Mouse (Mus musculus): Measurements from ENCODE around the gene Lmnb2. TPM values are rescaled to one million over a fixed set of nuclear protein-coding genes. Genes with fewer than 3 reads are reported as not detected.

Gene Lmnb2
- polyA plus RNA-seq, 1 experiment from 2014 or later, result 75.2 TPM

DNA sequence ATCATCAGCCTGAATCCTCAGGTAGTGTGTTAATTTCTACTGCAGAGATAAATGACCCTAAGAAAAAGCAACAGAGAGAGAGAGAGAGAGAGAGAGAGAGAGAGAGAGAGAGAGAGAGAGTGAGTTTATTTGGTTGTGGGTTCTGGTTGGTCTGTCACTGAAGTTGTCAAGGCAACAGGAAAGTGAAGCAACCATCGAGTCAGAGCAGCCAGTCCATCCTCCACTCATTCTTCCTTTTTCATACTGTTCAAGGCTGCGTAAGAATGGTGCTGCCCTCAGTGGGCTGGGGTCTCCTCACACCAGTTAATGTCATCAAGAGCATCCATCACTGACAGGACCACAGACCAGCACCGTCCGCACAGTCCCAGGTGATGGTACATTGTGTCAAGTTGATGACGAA is 26.2 kb upstream of the Lmnb2 start:
- no peak overlapping the region for H3K4me2 ChIP-seq
- no peaks in the 10 kb centered on the region for H3K9me3 ChIP-seq
- no peak for ATAC-seq (ENCODE audit: insufficient number of reproducible peaks, insufficient read depth, low FRiP score, low TSS enrichment, low read depth)
- H3K27me3 ChIP-seq, result peaks cover 3% of the 10 kb centered on the region; the same call in 1 of the 2 replicates
- WGBS, result 85% methylated on average over 5 of the region's 5 CpGs
- no peaks in the 10 kb centered on the region for H3K36me3 ChIP-seq
- H3K9ac ChIP-seq (replicated peaks), result no peak overlapping the region
- no peak overlapping the region for H3K27ac ChIP-seq
- H3K4me1 ChIP-seq (replicated peaks), result peaks cover 34% of the 10 kb centered on the region
- no peak overlapping the region for H3K4me3 ChIP-seq (replicated peaks)

DNA sequence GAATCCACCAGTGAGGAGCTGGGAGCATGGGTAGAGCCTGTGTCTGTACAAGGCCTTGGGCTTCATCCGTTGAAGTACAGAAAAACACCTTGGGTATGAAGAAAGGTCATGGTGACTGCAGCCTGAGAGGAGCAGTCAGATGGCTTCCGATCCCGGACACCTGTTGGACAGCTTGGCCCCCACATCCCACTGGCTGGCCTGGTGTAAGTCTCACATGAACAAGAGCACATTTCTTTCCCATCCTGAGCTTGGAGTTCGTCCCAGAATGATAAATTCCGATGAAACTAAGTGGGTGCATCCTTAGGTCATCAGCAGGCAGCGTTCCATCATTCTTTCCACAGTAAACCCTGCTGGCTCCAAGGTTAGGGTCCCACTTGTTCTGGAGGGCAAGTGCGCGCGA is 25.7 kb upstream of the Lmnb2 start:
- 83% methylated on average over 9 of the region's 9 CpGs for WGBS
- Histone ChIP-seq H3K4me3 (replicated peaks) (no peak overlapping the region), H3K36me3 (no peaks in the 10 kb centered on the region)

DNA sequence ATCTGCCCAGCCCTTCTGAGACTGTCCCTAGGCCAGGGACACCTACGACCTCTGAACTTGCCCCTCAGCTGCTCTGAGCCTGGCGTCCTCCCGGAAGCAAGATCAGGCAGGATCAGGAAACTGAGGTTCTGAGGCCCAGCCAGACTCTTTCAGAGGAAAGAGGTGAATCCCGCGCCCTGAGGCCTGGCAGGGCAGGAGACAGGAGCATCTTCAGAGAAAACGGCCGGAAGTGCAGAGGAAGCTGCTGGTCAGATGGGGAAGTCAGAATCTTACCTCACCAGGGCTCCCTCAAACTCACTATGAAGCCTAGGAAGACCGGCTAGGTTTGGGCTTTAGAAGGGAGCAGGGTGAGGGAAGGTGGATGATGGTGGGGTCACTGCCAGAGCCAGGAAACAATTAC is 24.9 kb upstream of the Lmnb2 start:
- H3K4me1 ChIP-seq (replicated peaks), result peaks cover 42% of the 10 kb centered on the region
- ATAC-seq (ENCODE audit: insufficient number of reproducible peaks, insufficient read depth, low FRiP score, low TSS enrichment, low read depth), result no peak
- WGBS, result 50% methylated on average over 8 of the region's 8 CpGs

More for the DNA sequence above, 25.7 kb upstream of the Lmnb2 start:
- peaks cover 6% of the 10 kb centered on the region; the same call in 1 of the 2 replicates for H3K27me3 ChIP-seq
- H3K9me3 ChIP-seq, result no peaks in the 10 kb centered on the region
- no peak for ATAC-seq (ENCODE audit: insufficient number of reproducible peaks, insufficient read depth, low FRiP score, low TSS enrichment, low read depth)
- peaks cover 39% of the 10 kb centered on the region for H3K4me1 ChIP-seq (replicated peaks)
- H3K9ac ChIP-seq (replicated peaks), result no peak overlapping the region
- no peak overlapping the region for H3K27ac ChIP-seq
- no peak overlapping the region for H3K4me2 ChIP-seq

DNA sequence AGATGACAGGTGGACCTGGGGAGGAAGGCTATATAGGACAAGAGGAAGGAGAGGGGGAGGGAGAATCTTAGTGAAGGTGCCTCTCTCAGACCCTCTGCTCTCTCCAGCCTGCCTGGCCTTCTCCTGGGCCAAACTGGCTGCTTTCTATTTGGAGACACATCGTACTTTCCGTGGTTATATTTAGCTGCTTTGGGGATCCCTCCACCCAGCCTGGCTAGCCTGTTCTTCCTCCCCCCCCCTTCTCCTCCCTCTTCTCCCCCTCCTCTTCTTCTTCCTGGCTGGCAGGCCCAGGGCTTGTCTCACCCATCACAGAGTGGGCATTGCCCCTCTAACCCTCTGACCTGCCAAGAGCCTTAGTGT is 22.9 kb upstream of the Lmnb2 start:
- WGBS, result 76% methylated on average over 2 of the region's 2 CpGs
- H3K9me3 ChIP-seq, result no peaks in the 10 kb centered on the region
- no peak overlapping the region for H3K9ac ChIP-seq (replicated peaks)
- H3K27ac ChIP-seq, result peak overlapping the region; percentile 9; the same call in 1 of the 2 replicates
- H3K4me2 ChIP-seq, result peak overlapping the region; percentile 75; the same call in 1 of the 2 replicates
- no peak for ATAC-seq (ENCODE audit: insufficient number of reproducible peaks, insufficient read depth, low FRiP score, low TSS enrichment, low read depth)
- H3K4me1 ChIP-seq (replicated peaks), result peaks cover 55% of the 10 kb centered on the region
- 0 out of 2 replicates have a peak, but pooled peaks cover 15% of the 10 kb centered on the region for H3K27me3 ChIP-seq
- H3K4me3 ChIP-seq (replicated peaks), result no peak overlapping the region
- no peaks in the 10 kb centered on the region for H3K36me3 ChIP-seq

More for the DNA sequence above, 24.9 kb upstream of the Lmnb2 start:
- peaks cover 6% of the 10 kb centered on the region; the same call in 1 of the 2 replicates for H3K27me3 ChIP-seq
- H3K4me3 ChIP-seq (replicated peaks), result no peak overlapping the region
- no peak overlapping the region for H3K4me2 ChIP-seq
- no peaks in the 10 kb centered on the region for H3K9me3 ChIP-seq
- H3K9ac ChIP-seq (replicated peaks), result no peak overlapping the region
- H3K27ac ChIP-seq, result no peak overlapping the region
- H3K36me3 ChIP-seq, result no peaks in the 10 kb centered on the region

DNA sequence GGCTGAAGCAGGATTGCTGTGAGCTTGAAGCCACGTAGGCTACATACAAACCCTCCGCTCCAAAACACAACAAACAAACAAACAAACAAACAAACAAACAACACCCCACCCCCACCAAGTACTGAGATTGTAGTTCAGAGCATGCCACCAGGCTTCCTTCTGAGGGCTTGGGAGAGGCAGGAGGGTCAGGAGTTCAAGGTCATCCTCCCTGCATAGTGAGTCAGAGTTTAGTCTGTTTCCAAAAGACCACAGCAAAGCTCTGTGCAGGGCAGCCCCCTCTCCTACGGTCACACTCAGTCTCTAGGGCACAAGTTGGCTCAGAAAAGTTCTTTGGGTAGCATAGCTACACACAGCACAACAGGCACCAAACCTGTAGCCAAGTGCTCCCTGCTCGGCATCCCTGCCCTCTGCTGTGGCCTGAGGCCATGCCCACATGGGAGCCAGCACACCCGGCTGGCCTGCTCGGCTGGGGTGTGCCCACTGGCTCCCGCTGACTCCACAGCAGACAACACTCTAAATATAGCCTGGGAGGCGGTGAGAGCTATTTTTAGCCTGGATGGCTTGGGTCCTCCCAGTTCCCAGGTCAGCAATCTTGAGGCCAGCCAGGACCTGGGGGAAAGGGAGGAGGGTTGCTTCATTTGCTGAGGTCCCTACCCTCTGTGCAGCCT is 22.4 kb upstream of the Lmnb2 start:
- Histone ChIP-seq H3K4me1 (replicated peaks) (peaks cover 60% of the 10 kb centered on the region), H3K9me3 (no peaks in the 10 kb centered on the region), H3K4me3 (replicated peaks) (peak overlapping the region; percentile 41; the same call in 1 of the 2 replicates), H3K27me3 (peaks cover 20% of the 10 kb centered on the region; the same call in 1 of the 2 replicates), H3K9ac (replicated peaks) (peak overlapping the region; percentile 45; the same call in 1 of the 2 replicates), H3K36me3 (no peaks in the 10 kb centered on the region), H3K27ac (peak overlapping the region; percentile 80), H3K4me2 (peak overlapping the region; percentile 75)
- WGBS, result 55% methylated on average over 8 of the region's 8 CpGs
- no peak for ATAC-seq (ENCODE audit: insufficient number of reproducible peaks, insufficient read depth, low FRiP score, low TSS enrichment, low read depth)

DNA sequence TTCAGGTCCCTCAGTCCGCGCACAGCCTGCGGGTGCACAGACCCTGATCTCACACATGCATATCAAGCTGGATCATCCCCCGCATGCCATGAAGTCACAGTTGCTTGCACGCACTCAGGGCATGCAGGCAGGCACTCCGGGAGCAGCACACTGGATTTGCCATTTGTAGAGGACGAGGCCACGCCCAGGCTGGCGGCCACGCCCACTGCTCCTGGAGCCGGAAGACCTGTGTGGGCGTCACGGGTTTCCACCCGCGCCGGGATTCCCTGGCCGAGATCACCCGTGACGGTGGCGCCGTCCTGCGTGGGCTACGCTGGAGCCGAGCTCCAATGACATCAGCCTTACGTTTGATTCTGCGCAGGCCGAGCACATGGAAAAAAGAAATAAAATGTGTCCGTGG is 21.6 kb upstream of the Lmnb2 start:
- H3K36me3 ChIP-seq, result no peaks in the 10 kb centered on the region
- no peaks in the 10 kb centered on the region for H3K9me3 ChIP-seq
- H3K4me3 ChIP-seq (replicated peaks), result peak overlapping the region; percentile 41
- peak overlapping the region; percentile 45; the same call in 1 of the 2 replicates for H3K9ac ChIP-seq (replicated peaks)
- peaks cover 65% of the 10 kb centered on the region for H3K4me1 ChIP-seq (replicated peaks)
- peak overlapping the region; percentile 75 for H3K4me2 ChIP-seq
- peak overlapping the region; percentile 80 for H3K27ac ChIP-seq
- 0 out of 2 replicates have a peak, but pooled peaks have one; percentile 7 for ATAC-seq (ENCODE audit: insufficient number of reproducible peaks, insufficient read depth, low FRiP score, low TSS enrichment, low read depth)
- H3K27me3 ChIP-seq, result peaks cover 25% of the 10 kb centered on the region
- WGBS, result 6% methylated on average over 28 of the region's 28 CpGs

DNA sequence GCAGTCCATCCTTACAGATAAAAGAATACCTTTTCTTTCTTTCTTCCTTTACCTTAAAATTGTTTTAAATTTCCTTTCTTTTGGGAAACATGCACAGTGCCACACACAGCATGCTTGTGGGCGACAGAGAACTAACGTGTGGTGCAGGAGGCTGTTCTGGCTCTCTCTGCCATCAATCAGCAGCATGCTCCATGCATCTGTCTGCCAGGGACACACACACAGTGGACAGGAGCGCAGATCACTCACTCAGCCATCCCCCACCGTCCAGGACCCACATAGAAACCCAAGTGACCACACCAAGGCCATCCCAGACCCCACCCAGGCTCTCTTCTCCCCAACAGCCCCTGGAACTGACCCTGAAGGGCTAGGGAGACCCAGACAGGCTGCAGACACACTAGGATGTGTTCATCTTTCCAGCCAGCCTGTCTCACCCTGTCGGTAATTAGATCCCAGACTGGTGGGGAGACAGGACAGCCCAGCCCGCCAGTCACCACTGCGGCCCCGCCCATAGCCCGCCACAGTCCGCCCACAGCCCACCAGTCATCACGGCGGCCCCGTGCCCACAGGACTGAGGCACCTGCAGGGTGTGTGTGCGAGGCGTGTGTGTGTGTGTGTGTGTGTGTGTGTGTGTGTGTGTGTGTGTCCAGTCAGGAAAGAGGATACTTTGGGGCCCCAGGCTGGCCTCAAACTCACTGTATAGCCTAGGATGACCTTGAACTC is 20.9 kb upstream of the Lmnb2 start:
- Histone ChIP-seq H3K4me2 (peak overlapping the region; percentile 75), H3K4me1 (replicated peaks) (peaks cover 67% of the 10 kb centered on the region), H3K36me3 (no peaks in the 10 kb centered on the region), H3K27me3 (peaks cover 32% of the 10 kb centered on the region), H3K9me3 (no peaks in the 10 kb centered on the region), H3K9ac (replicated peaks) (0 out of 2 replicates have a peak overlapping the region, but pooled peaks have one; percentile 45), H3K4me3 (replicated peaks) (peak overlapping the region; percentile 41), H3K27ac (peak overlapping the region; percentile 80)
- peak; percentile 26; the same call in 1 of the 2 replicates for ATAC-seq (ENCODE audit: insufficient number of reproducible peaks, insufficient read depth, low FRiP score, low TSS enrichment, low read depth)
- WGBS, result 9% methylated on average over 15 of the region's 15 CpGs

DNA sequence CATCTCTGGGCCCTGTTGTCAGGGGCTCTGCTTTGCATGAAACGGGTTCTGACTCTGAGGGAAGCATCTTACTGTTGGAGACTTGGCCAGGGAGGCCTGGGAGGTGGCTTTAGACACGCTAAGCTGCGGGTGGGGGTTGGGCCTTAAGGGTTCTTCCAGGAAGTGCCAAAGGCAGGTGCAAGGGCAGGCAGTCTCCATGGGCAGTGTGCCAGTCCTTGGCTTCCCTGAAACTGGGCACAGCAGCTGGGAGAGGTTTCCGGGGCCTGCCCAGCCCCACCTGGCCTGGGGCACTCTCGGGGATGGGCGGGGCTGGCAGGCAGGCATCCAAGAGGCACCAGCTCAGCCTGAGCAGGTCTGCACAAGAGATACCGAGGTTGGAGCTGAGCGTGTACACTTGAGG is 19.6 kb upstream of the Lmnb2 start:
- peak overlapping the region; percentile 95 for H3K27ac ChIP-seq
- no peak overlapping the region for H3K4me3 ChIP-seq (replicated peaks)
- H3K9me3 ChIP-seq, result no peaks in the 10 kb centered on the region
- H3K27me3 ChIP-seq, result peaks cover 43% of the 10 kb centered on the region
- 31% methylated on average over 8 of the region's 8 CpGs for WGBS
- H3K9ac ChIP-seq (replicated peaks), result 0 out of 2 replicates have a peak overlapping the region, but pooled peaks have one; percentile 1
- H3K4me2 ChIP-seq, result peak overlapping the region; percentile 19
- H3K36me3 ChIP-seq, result no peaks in the 10 kb centered on the region
- no peak for ATAC-seq (ENCODE audit: insufficient number of reproducible peaks, insufficient read depth, low FRiP score, low TSS enrichment, low read depth)
- H3K4me1 ChIP-seq (replicated peaks), result peaks cover 80% of the 10 kb centered on the region

DNA sequence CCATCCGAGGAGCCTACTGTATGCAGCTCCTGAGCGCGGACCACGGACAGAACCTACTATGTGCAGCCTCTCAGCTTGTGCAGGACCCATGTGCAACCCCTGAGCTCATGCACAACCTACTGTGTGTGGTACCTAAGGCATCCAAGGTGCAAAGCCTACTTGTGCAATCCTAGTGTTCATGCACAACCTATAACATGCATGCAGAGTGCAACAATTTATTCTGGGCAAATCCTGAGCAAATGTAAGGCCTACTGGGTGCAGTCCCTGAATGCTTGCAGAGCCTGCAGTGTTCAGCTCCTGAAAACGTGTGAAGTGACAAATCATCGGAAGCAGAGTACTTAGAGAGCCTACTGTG is 18.7 kb upstream of the Lmnb2 start:
- H3K4me2 ChIP-seq, result peak overlapping the region; percentile 72
- H3K9ac ChIP-seq (replicated peaks), result peak overlapping the region; percentile 50
- H3K9me3 ChIP-seq, result no peaks in the 10 kb centered on the region
- WGBS, result 10% methylated on average over 6 of the region's 6 CpGs
- ATAC-seq (ENCODE audit: insufficient number of reproducible peaks, insufficient read depth, low FRiP score, low TSS enrichment, low read depth), result no peak; the same call in 1 of the 2 replicates
- peak overlapping the region; percentile 95 for H3K27ac ChIP-seq
- H3K4me3 ChIP-seq (replicated peaks), result peak overlapping the region; percentile 43
- H3K4me1 ChIP-seq (replicated peaks), result peaks cover 89% of the 10 kb centered on the region
- H3K27me3 ChIP-seq, result peaks cover 51% of the 10 kb centered on the region
- no peaks in the 10 kb centered on the region for H3K36me3 ChIP-seq

DNA sequence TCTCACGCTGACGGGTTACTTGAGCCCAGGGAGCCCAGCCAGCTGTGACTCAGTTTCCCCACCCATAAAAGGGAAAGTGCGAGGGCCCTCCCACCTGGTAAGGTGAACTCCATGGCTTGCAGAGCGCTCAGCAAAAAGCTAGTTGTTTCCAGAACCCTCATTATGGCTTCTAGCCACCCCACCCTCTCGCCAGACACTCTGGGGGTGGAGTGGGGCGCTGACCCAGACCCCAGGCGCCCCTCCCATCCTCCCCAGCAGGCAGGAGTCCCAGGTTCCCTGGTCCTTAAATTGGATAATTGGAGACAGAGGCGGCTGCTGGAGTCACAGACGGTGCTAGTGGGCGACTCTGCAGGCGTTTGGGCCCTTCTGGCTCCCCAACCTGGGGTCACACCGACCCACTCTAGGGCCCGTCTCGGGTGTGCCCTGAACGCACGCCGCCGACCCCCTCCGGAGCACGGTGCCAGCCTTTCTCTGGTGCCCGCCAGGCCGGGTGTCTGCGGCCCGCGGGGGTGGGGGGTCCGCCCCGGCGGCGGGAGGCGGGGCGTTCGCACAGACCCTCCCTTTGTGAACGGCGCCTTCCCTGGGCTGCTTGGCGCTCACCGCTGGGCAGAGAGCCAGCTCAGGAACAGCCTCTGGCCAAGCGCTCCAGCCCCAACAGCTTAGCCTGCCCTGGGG is 18.2 kb upstream of the Lmnb2 start:
- peak; percentile 49 for ATAC-seq (ENCODE audit: insufficient number of reproducible peaks, insufficient read depth, low FRiP score, low TSS enrichment, low read depth)

DNA sequence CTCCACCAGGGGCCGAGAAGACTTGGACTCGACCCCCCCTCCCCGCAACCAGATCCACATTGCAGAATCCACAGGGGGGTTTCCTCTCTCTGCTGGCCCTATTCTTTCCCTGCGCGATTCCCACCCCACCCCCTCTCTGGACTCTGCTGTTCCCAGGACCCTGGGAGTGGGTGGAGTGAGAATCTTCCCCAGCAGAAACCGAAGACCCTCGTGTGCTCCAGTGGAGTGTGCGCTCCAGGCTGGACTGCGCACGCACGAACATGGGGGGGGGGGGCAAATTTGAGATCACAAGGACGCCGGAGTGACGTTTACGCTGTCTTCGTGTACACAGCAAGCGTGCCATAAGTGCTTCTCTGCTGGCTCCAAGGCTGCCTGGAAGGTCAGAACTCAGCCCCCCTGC is 17.7 kb upstream of the Lmnb2 start:
- 4% methylated on average over 17 of the region's 17 CpGs for WGBS
- peak overlapping the region; percentile 43 for H3K4me3 ChIP-seq (replicated peaks)
- peaks cover 92% of the 10 kb centered on the region for H3K4me1 ChIP-seq (replicated peaks)
- H3K9ac ChIP-seq (replicated peaks), result peak overlapping the region; percentile 18
- H3K27me3 ChIP-seq, result peaks cover 61% of the 10 kb centered on the region
- H3K36me3 ChIP-seq, result no peaks in the 10 kb centered on the region
- peak overlapping the region; percentile 95 for H3K27ac ChIP-seq
- peak overlapping the region; percentile 72 for H3K4me2 ChIP-seq
- H3K9me3 ChIP-seq, result no peaks in the 10 kb centered on the region
- ATAC-seq (ENCODE audit: insufficient number of reproducible peaks, insufficient read depth, low FRiP score, low TSS enrichment, low read depth), result no peak

More for the DNA sequence above, 18.2 kb upstream of the Lmnb2 start:
- peak overlapping the region; percentile 72 for H3K4me2 ChIP-seq
- peak overlapping the region; percentile 50 for H3K9ac ChIP-seq (replicated peaks)
- H3K27me3 ChIP-seq, result peaks cover 56% of the 10 kb centered on the region
- H3K4me3 ChIP-seq (replicated peaks), result peak overlapping the region; percentile 43
- no peaks in the 10 kb centered on the region for H3K9me3 ChIP-seq
- H3K36me3 ChIP-seq, result no peaks in the 10 kb centered on the region
- 1% methylated on average over 37 of the region's 37 CpGs for WGBS
- H3K4me1 ChIP-seq (replicated peaks), result peaks cover 92% of the 10 kb centered on the region
- H3K27ac ChIP-seq, result peak overlapping the region; percentile 95
